ENCODE assay signal across 7 mouse cellular contexts in genomic region chr13:74208317-74208985, GRCm38 (mm10). TPM values are rescaled to one million over a fixed set of nuclear protein-coding genes. Genes with fewer than 3 reads are reported as not detected.
DNase-seq lines count a peak whose midpoint lies in the region; ATAC-seq lines count a peak whose summit lies in the region.

TSS of gene Exoc3 (minus strand) at chr13:74208732.

- H3K4me3 ChIP-seq in intestine, embryonic 16.5 days (ENCODE audit: low read length): peak within 1 kb of the TSS; percentile 70
- H3K4me3 ChIP-seq in midbrain, embryonic 11.5 days (ENCODE audit: low read depth, low read length): peak within 1 kb of the TSS; percentile 81

- peak within 1 kb of the TSS; percentile 90 for H3K27ac ChIP-seq in intestine, embryonic 16.5 days (ENCODE audit: low read length)
- H3K27ac ChIP-seq in midbrain, embryonic 11.5 days (ENCODE audit: low read depth, low read length): peak within 1 kb of the TSS; percentile 68; the same call in 1 of the 2 replicates

- ATAC-seq in intestine, embryonic 16.5 days: peak; percentile 99
- peak; percentile 98 for ATAC-seq in midbrain, embryonic 11.5 days (ENCODE audit: low FRiP score)

- intact Hi-C loops in left cerebral cortex, postnatal 36 days (cut with DNase I): loop anchor here (5.0 kb wide), 1 partner anchor 94 kb away; no protein-coding TSS in a partner anchor

- H3K4me2 ChIP-seq in intestine, embryonic 16.5 days (ENCODE audit: low read depth, low read length): peak within 1 kb of the TSS; percentile 80
- H3K4me2 ChIP-seq in midbrain, embryonic 11.5 days: peak within 1 kb of the TSS; percentile 88

- peaks cover 3% of the 10 kb centered on the region; the same call in 1 of the 2 replicates for H3K36me3 ChIP-seq in intestine, embryonic 16.5 days (ENCODE audit: control insufficient read depth, insufficient read depth, low read length)
- H3K36me3 ChIP-seq in midbrain, embryonic 11.5 days (ENCODE audit: control insufficient read depth, insufficient read depth, low read length): 0 out of 2 replicates have a peak, but pooled peaks cover 4% of the 10 kb centered on the region

- peak; percentile 90 for DNase-seq in adrenal gland, adult 8-10 months
- peak; percentile 87 for DNase-seq in embryo, embryonic 9.5 days (ENCODE audit: extremely low spot score)
- DNase-seq in gastrocnemius, postnatal 4 days (ENCODE audit: low spot score in 2 of 2): peak; percentile 86 to 89
- DNase-seq in left cerebral cortex, postnatal 36 days (ENCODE audit: low spot score in 2 of 2): peak; percentile 92 to 93
- DNase-seq in midbrain, embryonic 11.5 days (ENCODE audit: low spot score, missing footprints): peak; percentile 99
- DNase-seq in skeletal muscle tissue, adult 2 months (ENCODE audit: low read depth, low spot score): peak; percentile 83

- no peaks in the 10 kb centered on the region for H3K27me3 ChIP-seq in intestine, embryonic 16.5 days (replicated peaks; ENCODE audit: control insufficient read depth, insufficient read depth, low read length)
- H3K27me3 ChIP-seq in midbrain, embryonic 11.5 days (ENCODE audit: control insufficient read depth, insufficient read depth, low read length): no peaks in the 10 kb centered on the region

- peaks cover 16% of the 10 kb centered on the region; the same call in 1 of the 2 replicates for H3K4me1 ChIP-seq in intestine, embryonic 16.5 days (ENCODE audit: control insufficient read depth, insufficient read depth, low read length)
- H3K4me1 ChIP-seq in midbrain, embryonic 11.5 days (ENCODE audit: control insufficient read depth, insufficient read depth, low read length): peaks cover 7% of the 10 kb centered on the region

- WGBS in intestine, embryonic 16.5 days: under 1% methylated on average over 39 of the region's 39 CpGs
- under 1% methylated on average over 39 of the region's 39 CpGs for WGBS in midbrain, embryonic 11.5 days

- H3K9ac ChIP-seq in intestine, embryonic 16.5 days (ENCODE audit: low read depth, low read length): peak within 1 kb of the TSS; percentile 81
- H3K9ac ChIP-seq in midbrain, embryonic 11.5 days (ENCODE audit: low read length): peak within 1 kb of the TSS; percentile 84

- no peaks in the 10 kb centered on the region for H3K9me3 ChIP-seq in intestine, embryonic 16.5 days (ENCODE audit: control insufficient read depth, low read length)
- no peaks in the 10 kb centered on the region for H3K9me3 ChIP-seq in midbrain, embryonic 11.5 days (ENCODE audit: control insufficient read depth, low read length)

RNA-seq across cellular contexts. Expression of gene Exoc3, which starts in this region (rescaled TPM):
- total RNA-seq in adrenal gland, adult 8-10 months (2022): 10 to 100 TPM; 63.0 to 79.3 (median 72.3) TPM
- 10 to 100 TPM; 39.0 to 43.5 TPM for total RNA-seq in gastrocnemius, postnatal 4 days (2021)
- 58.8 and 66.4 TPM in 2 replicates for polyA plus RNA-seq in intestine, embryonic 16.5 days (2015; fragmentation: Nextera tagmentation; extraction: Ambion mirVana)
- total RNA-seq in left cerebral cortex, postnatal 36 days (2021): 10 to 100 TPM; 72.1 to 82.8 TPM
- 69.4 and 71.2 TPM in 2 replicates for polyA plus RNA-seq in midbrain, embryonic 11.5 days (2014; fragmentation: Nextera tagmentation; extraction: Ambion mirVana)

Comparison
In these comparisons a context has a peak if more than half of its experiments do, and no peak if none do; other contexts are left out.
1. Peak in every context shown above with its lines: DNase-seq, ATAC-seq, H3K4me3 ChIP-seq and H3K27ac ChIP-seq.